Mouse (Mus musculus) liver, postnatal 0 days (tissue): ENCODE measurements around the gene Tomm20. TPM values are rescaled to one million over a fixed set of nuclear protein-coding genes. Genes with fewer than 3 reads are reported as not detected.

Experiments used
- ATAC-seq: fragments of 200-750 bp; cut with Nextera tagmentation; 2 replicates; pipeline ENCODE4 v1.8.0; 2017; ENCODE audit warnings: mild to moderate bottlenecking, moderate library complexity
- DNase-seq: peaks from one replicate; pipeline ENCODE4 v3.0.0-alpha.2; 2016
- H3K27ac ChIP-seq: fragments of 300-500 bp; sonication (generic); 2 replicates; pipeline ENCODE4 v1.5.1; 2014; ENCODE audit warnings: antibody characterized with exemption, moderate library complexity, mild to moderate bottlenecking, low read depth
- H3K27me3 ChIP-seq: fragments of 300-500 bp; sonication (generic); 2 replicates; pipeline ENCODE4 v1.6.1; 2014; ENCODE audit warnings: low read length, control low read depth, mixed read lengths; ENCODE audit not compliant: insufficient read depth
- H3K36me3 ChIP-seq: fragments of 300-500 bp; sonication (generic); replicated peaks from 2 replicates; pipeline ENCODE4 v1.6.1; 2014; ENCODE audit warnings: mild to moderate bottlenecking, control low read depth, low read length, moderate library complexity, mixed read lengths; ENCODE audit not compliant: insufficient read depth
- H3K4me1 ChIP-seq: fragments of 300-500 bp; sonication (generic); 2 replicates; pipeline ENCODE4 v1.6.1; 2014; ENCODE audit warnings: antibody characterized with exemption, mild to moderate bottlenecking, control low read depth; ENCODE audit not compliant: insufficient read depth
- H3K4me2 ChIP-seq: fragments of 300-500 bp; sonication (generic); 2 replicates; pipeline ENCODE4 v1.6.1; 2014; ENCODE audit warnings: low read depth, mild to moderate bottlenecking, low read length, moderate library complexity, mixed read lengths
- H3K4me3 ChIP-seq: fragments of 300-500 bp; sonication (generic); 2 replicates; pipeline ENCODE4 v1.5.1; 2014; ENCODE audit warnings: low read depth, low read length
- H3K9ac ChIP-seq: fragments of 300-500 bp; sonication (generic); replicated peaks from 2 replicates; pipeline ENCODE4 v1.6.1; 2014; ENCODE audit warnings: mild to moderate bottlenecking, moderate library complexity
- H3K9me3 ChIP-seq: fragments of 300-500 bp; sonication (generic); 2 replicates; pipeline ENCODE4 v1.6.1; 2016; ENCODE audit warnings: mild to moderate bottlenecking, control low read depth, low read length, mixed read lengths
- CTCF ChIP-seq: sonication (generic); IDR thresholded peaks from 2 replicates; pipeline ENCODE4 v1.5.1; 2016; ENCODE audit warnings: antibody characterized with exemption, low read depth
- EP300 ChIP-seq: IDR thresholded peaks from 2 replicates; pipeline ENCODE4 v1.6.1; 2016; ENCODE audit warnings: antibody characterized with exemption, low read depth, mild to moderate bottlenecking
- WGBS: fragments of 180-500 bp; shearing (Covaris S2); extraction: QIAGEN DNeasy Blood & Tissue Kit; methylation state at CpG from one replicate; pipeline ENCODE4 v1.1.7; 2014; ENCODE audit not compliant: insufficient replicate concordance; 5-methylcytosine and 5-hydroxymethylcytosine counted together
- polyA plus RNA-seq: library from polyadenylated mRNA; unstranded; fragments of >200 nt; fragmentation: Nextera tagmentation; extraction: Ambion mirVana; gene quantifications from 2 replicates; pipeline ENCODE4 v1.2.1, GENCODE M21; 2015

Gene Tomm20
- polyA plus RNA-seq, 1 experiment from 2014 or later = 129 TPM

GRCm38 (mm10) chr8:126968107-126968506 is 22.5 kb upstream of the Tomm20 start:
- Histone ChIP-seq H3K36me3 (peaks cover 43% of the 10 kb centered on the region), H3K9ac (no peak overlapping the region), H3K9me3 (no peaks in the 10 kb centered on the region), H3K27ac (no peak overlapping the region), H3K4me3 (no peak overlapping the region), H3K4me1 (peaks cover 10% of the 10 kb centered on the region), H3K4me2 (no peak overlapping the region), H3K27me3 (no peaks in the 10 kb centered on the region)
- DNase-seq (no peak), ATAC-seq (no peak)
- WGBS = 86% methylated on average over 6 of the region's 6 CpGs
- TF ChIP-seq EP300 = no peak
- no peak for TF ChIP-seq CTCF

GRCm38 (mm10) chr8:126965246-126965645 is 19.6 kb upstream of the Tomm20 start:
- H3K27me3 ChIP-seq = no peaks in the 10 kb centered on the region
- WGBS = 69% methylated on average over 6 of the region's 6 CpGs
- H3K4me2 ChIP-seq = no peak overlapping the region
- H3K4me1 ChIP-seq = peaks cover 3% of the 10 kb centered on the region
- no peak overlapping the region for H3K4me3 ChIP-seq
- H3K9me3 ChIP-seq = no peaks in the 10 kb centered on the region
- TF ChIP-seq EP300 (no peak), CTCF (no peak)
- no peak overlapping the region for H3K27ac ChIP-seq
- no peak for DNase-seq
- ATAC-seq = 0 out of 2 replicates have a peak, but pooled peaks have one; percentile 41
- H3K36me3 ChIP-seq = peaks cover 61% of the 10 kb centered on the region
- H3K9ac ChIP-seq = no peak overlapping the region

- ATAC-seq (no peak), DNase-seq (no peak)
- TF ChIP-seq CTCF (no peak), EP300 (no peak)
- H3K4me2 ChIP-seq = no peak overlapping the region
- H3K9me3 ChIP-seq = no peaks in the 10 kb centered on the region
- no peak overlapping the region for H3K27ac ChIP-seq
- H3K36me3 ChIP-seq = peaks cover 52% of the 10 kb centered on the region
- H3K4me1 ChIP-seq = no peaks in the 10 kb centered on the region
- no peak overlapping the region for H3K9ac ChIP-seq
- WGBS = 100% methylated on average over 1 of the region's 1 CpGs
- H3K27me3 ChIP-seq = no peaks in the 10 kb centered on the region
- H3K4me3 ChIP-seq = no peak overlapping the region
Observed at GRCm38 (mm10) chr8:126962871-126963270, 17.2 kb upstream of the Tomm20 start.

GRCm38 (mm10) chr8:126961516-126961915 is 15.9 kb upstream of the Tomm20 start:
- no peaks in the 10 kb centered on the region for H3K27me3 ChIP-seq
- no peak for TF ChIP-seq CTCF
- TF ChIP-seq EP300 = no peak
- H3K27ac ChIP-seq = no peak overlapping the region
- H3K4me1 ChIP-seq = no peaks in the 10 kb centered on the region
- no peak for ATAC-seq
- no peak overlapping the region for H3K4me2 ChIP-seq
- H3K9me3 ChIP-seq = no peaks in the 10 kb centered on the region
- DNase-seq = no peak
- H3K4me3 ChIP-seq = no peak overlapping the region
- no peak overlapping the region for H3K9ac ChIP-seq
- H3K36me3 ChIP-seq = peaks cover 62% of the 10 kb centered on the region
- WGBS = 89% methylated on average over 3 of the region's 3 CpGs

- WGBS = 86% methylated on average over 11 of the region's 11 CpGs
- H3K27ac ChIP-seq = no peak overlapping the region
- no peaks in the 10 kb centered on the region for H3K27me3 ChIP-seq
- peaks cover 42% of the 10 kb centered on the region for H3K36me3 ChIP-seq
- no peak for ATAC-seq
- no peak overlapping the region for H3K4me3 ChIP-seq
- no peaks in the 10 kb centered on the region for H3K4me1 ChIP-seq
- no peak for DNase-seq
- no peaks in the 10 kb centered on the region for H3K9me3 ChIP-seq
- TF ChIP-seq CTCF (no peak), EP300 (no peak)
- no peak overlapping the region for H3K9ac ChIP-seq
- no peak overlapping the region for H3K4me2 ChIP-seq
Observed at GRCm38 (mm10) chr8:126951900-126952636, 6.4 kb upstream of the Tomm20 start.

- Histone ChIP-seq H3K9me3 (no peaks in the 10 kb centered on the region), H3K36me3 (peaks cover 32% of the 10 kb centered on the region), H3K27me3 (no peaks in the 10 kb centered on the region), H3K4me1 (peaks cover 6% of the 10 kb centered on the region; the same call in 1 of the 2 replicates), H3K4me2 (no peak overlapping the region), H3K27ac (no peak overlapping the region), H3K9ac (no peak overlapping the region), H3K4me3 (no peak overlapping the region)
- DNase-seq (no peak), ATAC-seq (no peak)
- TF ChIP-seq CTCF (peak; percentile 33), EP300 (no peak)
- 77% methylated on average over 2 of the region's 2 CpGs for WGBS
Observed at GRCm38 (mm10) chr8:126949527-126949926, 3.9 kb upstream of the Tomm20 start.
